Mouse (Mus musculus) gastrocnemius, postnatal 4 days (tissue): Measurements from ENCODE around the gene Rhox11. TPM values are rescaled to one million over a fixed set of nuclear protein-coding genes. Genes with fewer than 3 reads are reported as not detected.
"Not testable (repeated sequence)": the region's sequence is repeated elsewhere in the genome, so short reads cannot be mapped to it uniquely, and the experiment has no call there.

Experiments
- DNase-seq, 2 experiments: peaks; one replicate each; pipeline ENCODE4 v3.0.0; 2021 to 2022; ENCODE audit warnings: low spot score in 2 of 2, mixed read lengths in 2 of 2
- long read RNA-seq, 2 experiments: library from polyadenylated mRNA; stranded (forward); transcript quantifications; one replicate each; pipeline ENCODE4 v2.0.0; 2021
- total RNA-seq, 2 experiments: library from RNA; stranded (reverse); gene quantifications; 2 replicates each; pipeline ENCODE4 v1.2.3; 2021

Rhox11 gene
- total RNA-seq, result not detected
- long read RNA-seq, experiment 1, result 0 reads
- long read RNA-seq, experiment 2, result 0 reads

DNA sequence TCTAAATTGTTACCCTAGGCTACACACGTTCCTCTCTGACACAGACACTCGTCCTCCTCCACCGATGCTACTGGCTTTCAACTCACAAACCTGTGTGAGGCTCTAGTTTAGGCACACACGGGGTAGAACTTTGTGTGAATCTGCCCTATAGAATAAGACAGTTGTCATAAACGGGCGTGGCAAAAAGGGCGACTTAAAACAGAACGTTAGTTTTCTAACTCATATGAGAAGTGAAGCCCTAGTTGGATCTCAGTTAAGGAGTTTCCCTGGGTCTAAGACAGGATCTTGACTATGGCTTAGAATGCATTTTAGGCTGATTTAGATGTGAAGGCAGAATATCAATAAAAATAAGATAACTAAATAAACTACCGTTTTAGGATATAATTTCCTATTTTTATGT is at the start of gene Rhox11:
Gene Rhox11, minus strand, starts transcription at position 101 of the 400 bp plus-strand sequence.
- DNase-seq, result no peak

DNA sequence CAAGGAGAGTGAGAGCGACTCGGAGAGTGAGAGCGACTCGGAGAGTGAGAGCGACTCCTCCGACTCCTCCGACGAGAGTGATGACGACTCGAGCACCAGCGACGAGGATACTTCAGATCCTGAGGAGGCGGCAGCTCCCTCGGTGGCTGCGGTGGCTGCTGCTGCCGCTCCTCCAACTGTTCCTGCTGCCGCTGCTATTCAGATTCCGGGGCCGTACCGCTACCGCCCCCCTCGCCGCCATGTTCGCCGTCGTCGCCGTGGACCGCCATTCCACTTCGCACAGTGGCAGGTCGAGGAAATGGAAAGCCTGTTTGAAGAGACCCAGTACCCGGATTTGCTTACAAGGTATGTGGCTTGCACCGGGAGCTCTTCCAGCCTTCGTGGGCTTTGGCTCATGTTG is 36.5 kb upstream of the Rhox11 start:
- DNase-seq, result no peak

DNA sequence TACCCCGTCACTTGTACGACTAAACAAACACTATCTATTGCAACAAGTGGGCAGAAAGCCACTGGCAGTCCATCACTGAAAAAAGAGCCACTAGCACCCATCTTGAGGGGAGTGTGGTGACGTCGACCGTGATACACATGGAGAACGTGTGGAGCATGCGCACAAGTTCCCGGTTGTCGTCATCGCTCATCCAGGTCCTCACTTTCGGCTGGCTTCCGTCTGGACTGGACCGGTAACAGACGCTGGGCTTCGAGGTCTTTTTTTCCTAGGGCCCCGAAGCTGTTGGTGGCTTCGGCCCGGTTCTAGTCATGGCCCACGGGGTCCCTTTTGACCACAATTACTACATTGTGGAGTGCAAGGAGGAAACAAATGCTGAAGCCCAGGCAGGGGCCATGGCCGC is 36.0 kb upstream of the Rhox11 start, which contains the start of gene Rhox13:
Gene Rhox13, plus strand, starts transcription at position 238 of the 400 bp plus-strand sequence.
- DNase-seq, result no peak

GRCm38 (mm10) chrX:38110807-38111206 is 25.9 kb upstream of the Rhox11 start, which contains the start of gene Rhox12:
Rhox12 (minus strand) TSS chrX:38110907.
- no peak for DNase-seq

- peak in 1 of 2 experiments; percentile 14 for DNase-seq
These were observed 715 bp downstream of the Rhox11 start for GRCm38 (mm10) chrX:38084226-38084625.

DNA sequence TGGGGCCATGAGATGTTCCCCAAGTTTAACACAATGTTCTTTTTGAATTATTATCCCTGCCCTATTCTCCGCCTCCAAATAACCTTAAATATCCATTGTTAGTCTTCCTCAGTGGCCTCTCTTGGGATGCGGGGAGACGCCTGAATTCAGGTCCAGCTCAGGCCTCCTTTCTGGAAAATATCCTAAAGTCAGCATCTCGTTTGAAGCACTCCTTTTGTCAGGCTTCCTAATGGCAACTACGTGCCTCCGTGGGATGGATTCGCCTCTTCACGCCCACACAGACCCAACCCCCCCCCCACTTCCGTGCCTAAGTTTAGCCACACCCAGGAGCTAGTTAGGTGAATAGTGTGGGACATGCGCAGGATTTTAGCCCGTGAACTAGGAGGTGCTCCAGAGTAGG is 18.8 kb downstream of the Rhox11 start, which contains the start of gene Rhox10:
Gene Rhox10, plus strand, starts transcription at position 301 of the 400 bp plus-strand sequence.
- no peak for DNase-seq

DNA sequence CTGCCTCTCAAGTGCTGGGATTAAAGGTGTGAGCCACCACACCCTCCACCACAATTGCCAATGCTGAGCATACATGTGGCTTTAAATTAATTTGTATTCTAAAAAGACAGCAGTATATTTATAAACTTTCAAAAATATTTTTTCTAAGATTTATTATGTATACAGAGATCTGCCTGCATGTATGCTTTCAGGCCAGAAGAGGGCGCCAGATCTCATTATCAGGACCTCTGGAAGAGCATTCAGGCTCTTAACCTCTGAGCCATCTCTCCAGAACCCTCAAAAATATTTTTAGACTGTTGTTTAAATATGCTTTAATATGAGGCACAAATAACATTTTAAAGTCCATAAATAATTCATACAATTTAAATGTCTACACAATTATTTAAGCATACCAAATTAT is 23.4 kb downstream of the Rhox11 start:
- no peak for DNase-seq

- DNase-seq, result not testable (repeated sequence)
These were observed 41.9 kb downstream of the Rhox11 start, which contains the start of gene Btg1-ps2 for GRCm38 (mm10) chrX:38043014-38043413. Btg1-ps2 (minus strand) TSS chrX:38043114.

DNA sequence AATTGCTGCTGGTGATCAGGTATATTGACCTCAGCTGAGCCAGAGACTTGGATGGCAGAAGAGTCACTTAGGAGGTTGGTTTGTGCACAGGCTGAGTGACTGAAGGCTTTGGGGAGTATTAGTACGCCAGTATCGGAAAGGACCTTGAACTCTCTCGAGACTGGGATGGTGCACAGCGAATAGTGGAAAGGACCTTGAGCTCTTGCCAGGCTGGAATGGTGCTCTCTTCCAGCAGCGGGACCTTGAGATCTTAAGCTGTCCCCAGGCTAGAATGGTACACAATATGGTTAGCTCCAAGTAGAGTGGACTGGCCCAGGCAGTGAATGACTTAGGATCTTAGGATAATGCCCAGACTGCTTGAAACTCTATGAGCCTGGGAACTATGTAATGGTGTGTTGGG is 45.3 kb downstream of the Rhox11 start:
- no peak for DNase-seq

DNA sequence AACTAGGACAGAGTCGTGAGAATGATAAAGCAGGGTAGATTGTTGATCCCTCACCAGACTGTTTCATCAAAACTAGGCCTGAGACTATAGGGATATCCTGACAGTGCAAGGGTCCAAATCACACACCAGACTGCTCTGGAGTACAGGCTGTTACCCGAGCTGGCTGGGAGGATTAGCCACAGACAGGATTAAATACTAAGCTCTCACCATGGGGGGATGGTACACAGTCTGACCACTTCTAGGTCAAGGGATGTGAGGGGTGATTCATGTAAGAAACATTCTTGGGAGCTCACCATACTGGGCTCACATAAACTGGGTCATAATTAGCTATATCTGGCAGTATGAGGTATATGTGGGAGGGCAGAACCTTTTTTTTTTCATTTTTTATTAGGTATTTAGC is 51.1 kb downstream of the Rhox11 start:
- no peak for DNase-seq

Other genes starting within 250 kb of the Rhox11 start
- gene Rhox8, start 206.2 kb downstream of the Rhox11 start, total RNA-seq, result not detected
- not detected for gene Rhox7b, start 187.9 kb downstream of the Rhox11 start, total RNA-seq
- gene Rhox9, start 183.4 kb downstream of the Rhox11 start, total RNA-seq, result not detected
- not detected for gene Btg1-ps1, start 66.3 kb downstream of the Rhox11 start, total RNA-seq
- gene Btg1-ps2, start 42.0 kb downstream of the Rhox11 start, total RNA-seq, result not detected
- gene Rhox10, start 18.7 kb downstream of the Rhox11 start, total RNA-seq, result not detected
- gene Rhox12, start 25.8 kb upstream of the Rhox11 start, total RNA-seq, result not detected
- not detected for gene Rhox13, start 36.1 kb upstream of the Rhox11 start, total RNA-seq
- gene Zbtb33, start 104.7 kb upstream of the Rhox11 start, total RNA-seq, result 10 to 100 TPM; 11.6 to 12.7 TPM
- 10 to 100 TPM; 23.8 to 69.5 TPM for gene Tmem255a, start 167.3 kb upstream of the Rhox11 start, total RNA-seq
- 1,000 to 10,000 TPM in 1 of 2 experiments, 100 to 1,000 TPM in 1; 682 to 1,275 TPM for gene Atp1b4, start 231.0 kb upstream of the Rhox11 start, total RNA-seq